Mouse (Mus musculus) intestine, embryonic 16.5 days (tissue): ENCODE measurements around the gene Cks2. TPM values are rescaled to one million over a fixed set of nuclear protein-coding genes. Genes with fewer than 3 reads are reported as not detected.

ENCODE experiments used
- ATAC-seq: fragments of 200-750 bp; cut with Nextera tagmentation; 2 replicates; pipeline ENCODE4 v1.8.0; 2017; ENCODE audit warnings: moderate TSS enrichment, moderate library complexity
- H3K27ac ChIP-seq: fragments of 300-500 bp; sonication (generic); 2 replicates; pipeline ENCODE4 v1.5.1; 2014; ENCODE audit warnings: mild to moderate bottlenecking, low read length
- H3K27me3 ChIP-seq: fragments of 300-500 bp; sonication (generic); replicated peaks from 2 replicates; pipeline ENCODE4 v1.6.1; 2014; ENCODE audit warnings: low read length, control low read depth, mixed read lengths; ENCODE audit not compliant: control insufficient read depth, insufficient read depth
- H3K36me3 ChIP-seq: fragments of 300-500 bp; sonication (generic); 2 replicates; pipeline ENCODE4 v1.6.1; 2014; ENCODE audit warnings: low read length, control low read depth; ENCODE audit not compliant: control insufficient read depth, insufficient read depth
- H3K4me1 ChIP-seq: fragments of 300-500 bp; sonication (generic); 2 replicates; pipeline ENCODE4 v1.6.1; 2014; ENCODE audit warnings: low read length, control low read depth, mixed read lengths; ENCODE audit not compliant: control insufficient read depth, insufficient read depth
- H3K4me2 ChIP-seq: fragments of 300-500 bp; sonication (generic); 2 replicates; pipeline ENCODE4 v1.6.1; 2014; ENCODE audit warnings: low read depth, low read length, control low read depth
- H3K4me3 ChIP-seq: fragments of 300-500 bp; sonication (generic); 2 replicates; pipeline ENCODE4 v1.5.1; 2014; ENCODE audit warnings: mild to moderate bottlenecking, low read length
- H3K9ac ChIP-seq: fragments of 300-500 bp; sonication (generic); 2 replicates; pipeline ENCODE4 v1.6.1; 2014; ENCODE audit warnings: low read depth, low read length
- H3K9me3 ChIP-seq: fragments of 300-500 bp; sonication (generic); 2 replicates; pipeline ENCODE4 v1.6.1; 2016; ENCODE audit warnings: low read length, control low read depth; ENCODE audit not compliant: control insufficient read depth
- WGBS: fragments of 180-500 bp; shearing (Covaris S2); extraction: QIAGEN DNeasy Blood & Tissue Kit; methylation state at CpG from one replicate; pipeline ENCODE4 v1.1.7; 2014; 5-methylcytosine and 5-hydroxymethylcytosine counted together
- polyA plus RNA-seq: library from polyadenylated mRNA; unstranded; fragments of >200 nt; fragmentation: Nextera tagmentation; extraction: Ambion mirVana; gene quantifications from 2 replicates; pipeline ENCODE4 v1.2.1, GENCODE M21; 2015

Cks2 gene
- 247 and 266 TPM in 2 replicates for polyA plus RNA-seq

DNA sequence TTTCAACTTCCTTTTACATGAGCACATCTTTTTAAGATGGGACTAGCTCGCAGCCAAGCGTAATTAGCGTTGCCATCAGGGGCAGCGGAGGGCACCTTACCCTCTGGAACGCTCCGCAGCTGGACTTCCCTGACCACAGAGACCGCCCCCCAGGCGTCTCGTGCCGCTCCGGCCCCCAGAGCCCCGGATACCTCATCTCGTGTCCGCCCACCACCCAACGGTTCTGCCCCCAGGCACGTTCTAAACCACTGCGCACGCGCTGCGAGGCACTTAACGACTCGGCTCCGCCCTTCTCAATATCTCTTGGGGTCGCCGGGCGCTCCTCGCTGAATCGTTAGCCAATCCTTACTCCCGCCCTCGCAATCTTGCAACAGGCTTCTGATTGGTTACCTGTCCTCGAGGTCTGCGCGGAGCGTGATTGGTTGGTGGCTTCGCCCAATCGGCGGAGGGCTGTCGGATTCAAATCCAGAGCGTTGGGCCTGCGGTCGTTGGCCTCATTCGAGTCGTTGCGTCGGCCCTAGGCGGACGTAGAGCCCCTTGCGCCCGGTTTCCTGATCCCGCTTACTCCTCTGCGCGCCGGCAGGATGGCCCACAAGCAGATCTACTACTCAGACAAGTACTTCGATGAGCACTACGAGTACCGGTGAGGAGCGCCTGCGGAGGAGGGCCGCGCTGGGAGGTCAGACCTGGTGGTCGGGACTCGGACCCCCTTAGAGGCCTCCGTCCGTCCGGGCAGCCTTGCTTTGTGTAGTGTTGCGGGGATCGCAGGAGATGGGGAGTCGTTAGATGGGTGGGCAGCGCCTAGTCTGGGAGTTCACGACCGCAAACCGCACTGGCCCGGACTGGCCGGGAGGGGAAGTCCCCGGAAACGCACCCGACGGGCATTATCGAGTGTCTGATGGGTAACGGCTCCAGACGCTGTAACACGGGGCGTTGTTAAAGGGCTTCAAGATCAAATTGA lies at the start of gene Cks2:
Gene Cks2 (plus strand): TSS at position 404 of the 961 bp plus-strand sequence.
- Histone ChIP-seq H3K9ac (peak within 1 kb of the TSS; percentile 88), H3K9me3 (no peaks in the 10 kb centered on the region), H3K27ac (peak within 1 kb of the TSS; percentile 91), H3K4me2 (peak within 1 kb of the TSS; percentile 62), H3K4me3 (peak within 1 kb of the TSS; percentile 78), H3K4me1 (peaks cover 18% of the 10 kb centered on the region), H3K27me3 (no peaks in the 10 kb centered on the region), H3K36me3 (no peaks in the 10 kb centered on the region)
- peak; percentile 94 for ATAC-seq
- under 1% methylated on average over 83 of the region's 83 CpGs for WGBS

DNA sequence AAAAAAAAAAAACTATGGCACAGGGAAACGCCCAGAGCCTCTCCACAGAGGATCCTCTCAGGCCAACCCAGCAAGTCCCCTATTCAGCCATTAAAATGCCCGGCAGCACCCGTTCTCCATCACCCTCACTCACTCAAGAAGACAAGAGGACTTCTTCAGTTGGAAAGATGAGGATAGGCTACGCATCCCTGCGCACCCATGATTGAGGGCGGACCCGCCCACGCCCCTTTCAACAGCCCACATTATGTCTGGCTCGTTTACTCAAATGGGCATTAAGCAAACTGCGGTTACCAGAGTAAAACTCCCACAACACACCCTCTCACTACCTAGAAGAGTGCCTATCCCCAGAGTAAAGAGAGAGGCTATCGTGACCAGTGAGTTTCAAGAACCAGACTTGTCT lies 49.6 kb upstream of the Cks2 start:
- WGBS, result 38% methylated on average over 11 of the region's 11 CpGs
- 0 out of 2 replicates have a peak, but pooled peaks cover 7% of the 10 kb centered on the region for H3K4me1 ChIP-seq
- H3K4me3 ChIP-seq, result no peak overlapping the region; the same call in 1 of the 2 replicates
- H3K4me2 ChIP-seq, result no peak overlapping the region
- H3K9ac ChIP-seq, result no peak overlapping the region
- no peak for ATAC-seq
- H3K27me3 ChIP-seq, result peaks cover 4% of the 10 kb centered on the region; the same call in 1 of the 2 replicates
- H3K27ac ChIP-seq, result no peak overlapping the region
- no peaks in the 10 kb centered on the region for H3K36me3 ChIP-seq
- no peaks in the 10 kb centered on the region for H3K9me3 ChIP-seq

DNA sequence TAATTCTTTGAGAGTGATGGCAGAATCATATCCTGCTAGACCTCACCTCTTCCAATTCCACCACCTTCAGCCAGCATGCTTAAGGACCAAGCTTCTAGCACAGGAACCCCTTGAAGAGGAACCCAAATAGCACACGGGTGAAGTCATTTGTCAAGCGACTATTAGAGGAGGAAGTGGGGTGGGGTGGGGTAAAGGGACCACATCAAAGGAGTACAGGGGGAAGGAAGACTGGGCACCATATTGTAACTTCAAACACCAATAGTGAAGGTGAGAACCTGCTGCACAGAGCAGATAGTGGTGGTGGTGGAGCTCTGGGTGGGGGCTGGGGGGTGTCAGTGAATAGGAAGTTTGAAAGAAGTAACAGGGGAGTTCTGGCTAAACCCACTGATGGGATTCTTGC lies 47.0 kb upstream of the Cks2 start:
- H3K4me1 ChIP-seq, result 0 out of 2 replicates have a peak, but pooled peaks cover 7% of the 10 kb centered on the region
- no peak for ATAC-seq
- H3K27ac ChIP-seq, result no peak overlapping the region
- no peak overlapping the region for H3K4me3 ChIP-seq
- 48% methylated on average over 2 of the region's 2 CpGs for WGBS
- H3K4me2 ChIP-seq, result no peak overlapping the region
- peaks cover 4% of the 10 kb centered on the region; the same call in 1 of the 2 replicates for H3K27me3 ChIP-seq
- no peak overlapping the region for H3K9ac ChIP-seq
- no peaks in the 10 kb centered on the region for H3K9me3 ChIP-seq
- H3K36me3 ChIP-seq, result no peaks in the 10 kb centered on the region

DNA sequence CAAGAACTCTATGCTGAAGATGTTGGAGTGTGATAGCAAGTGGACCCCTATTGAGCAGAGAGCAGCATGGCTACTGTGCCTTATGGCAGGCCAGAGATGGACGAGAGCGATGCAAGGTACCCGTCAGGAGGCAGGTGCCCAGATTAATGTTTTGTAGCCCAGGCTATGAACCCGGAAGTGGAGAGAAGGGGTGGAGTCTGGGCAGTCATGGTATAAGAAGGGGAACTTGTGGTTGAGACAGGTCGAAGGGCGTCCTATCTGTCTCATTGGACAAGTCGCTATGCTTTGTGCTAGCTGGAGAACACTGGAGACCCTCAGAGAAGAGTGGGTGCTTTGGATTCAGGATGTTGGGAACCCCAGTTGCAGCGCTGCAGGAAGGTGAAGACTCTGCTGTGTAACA lies 44.9 kb upstream of the Cks2 start:
- Histone ChIP-seq H3K4me3 (no peak overlapping the region), H3K4me2 (no peak overlapping the region), H3K36me3 (no peaks in the 10 kb centered on the region), H3K9me3 (no peaks in the 10 kb centered on the region), H3K9ac (no peak overlapping the region), H3K27me3 (0 out of 2 replicates have a peak, but pooled peaks cover under 1% of the 10 kb centered on the region), H3K4me1 (peaks cover 6% of the 10 kb centered on the region; the same call in 1 of the 2 replicates), H3K27ac (no peak overlapping the region)
- WGBS, result 89% methylated on average over 8 of the region's 8 CpGs
- ATAC-seq, result no peak

DNA sequence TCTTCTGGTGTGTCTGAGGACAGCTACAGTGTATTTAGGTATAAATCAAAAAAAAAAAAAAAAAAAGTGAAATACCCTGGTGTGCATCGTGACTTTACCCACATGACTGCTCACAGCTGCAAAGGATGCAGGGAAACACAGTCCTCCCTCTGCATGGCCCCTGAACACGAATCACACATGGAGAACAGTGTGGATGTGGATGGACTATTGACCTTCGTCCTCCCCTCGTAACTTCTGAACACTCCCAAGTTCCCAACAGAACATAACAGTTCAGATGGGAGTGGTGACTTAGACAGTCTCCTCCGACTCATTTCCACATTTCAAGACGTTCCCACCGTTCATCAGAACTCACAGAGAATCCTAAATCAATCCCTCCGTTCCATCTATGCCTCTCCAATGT lies 42.3 kb upstream of the Cks2 start:
- H3K36me3 ChIP-seq, result no peaks in the 10 kb centered on the region
- H3K4me2 ChIP-seq, result no peak overlapping the region
- WGBS, result 40% methylated on average over 8 of the region's 8 CpGs
- peaks cover 6% of the 10 kb centered on the region; the same call in 1 of the 2 replicates for H3K4me1 ChIP-seq
- no peaks in the 10 kb centered on the region for H3K9me3 ChIP-seq
- no peaks in the 10 kb centered on the region for H3K27me3 ChIP-seq
- ATAC-seq, result peak; percentile 67
- no peak overlapping the region for H3K27ac ChIP-seq
- H3K9ac ChIP-seq, result no peak overlapping the region
- no peak overlapping the region for H3K4me3 ChIP-seq

DNA sequence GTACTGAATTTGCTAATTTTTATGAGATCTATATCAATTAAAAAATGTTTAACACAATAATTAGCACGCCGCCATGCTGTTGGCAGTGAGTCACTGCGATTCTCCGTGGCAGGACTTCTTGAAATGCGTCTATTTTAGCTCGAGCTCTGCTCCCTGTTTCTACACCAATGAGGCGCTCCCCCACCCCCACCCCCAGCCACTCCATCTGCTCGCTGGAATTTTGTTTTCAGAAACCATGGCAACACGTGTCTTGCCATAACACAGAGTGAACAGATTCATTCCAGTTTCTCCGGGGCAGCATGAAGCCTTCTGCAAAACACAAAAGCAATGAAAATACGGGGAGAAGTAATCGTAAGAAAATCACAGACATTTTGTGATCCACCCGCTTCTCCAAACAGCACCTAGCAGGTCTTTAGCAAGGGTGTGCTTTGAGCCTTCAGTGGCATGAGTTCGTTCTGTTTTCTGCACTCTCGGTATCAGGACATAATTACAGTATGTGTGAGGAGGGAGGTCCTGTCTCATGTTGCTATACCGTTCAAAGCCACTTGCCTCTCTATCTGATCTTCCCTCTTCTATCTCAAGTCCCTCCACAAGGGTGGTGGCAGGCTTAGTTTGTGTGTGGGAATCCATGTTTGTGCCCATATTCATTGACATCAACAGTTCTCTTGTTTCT lies 41.7 kb upstream of the Cks2 start:
- no peak overlapping the region for H3K27ac ChIP-seq
- no peaks in the 10 kb centered on the region for H3K27me3 ChIP-seq
- H3K36me3 ChIP-seq, result no peaks in the 10 kb centered on the region
- peaks cover 6% of the 10 kb centered on the region; the same call in 1 of the 2 replicates for H3K4me1 ChIP-seq
- H3K9ac ChIP-seq, result no peak overlapping the region
- peak overlapping the region; percentile 30 for H3K4me3 ChIP-seq
- H3K4me2 ChIP-seq, result peak overlapping the region; percentile 44
- ATAC-seq, result peak; percentile 76
- 16% methylated on average over 16 of the region's 16 CpGs for WGBS
- no peaks in the 10 kb centered on the region for H3K9me3 ChIP-seq

DNA sequence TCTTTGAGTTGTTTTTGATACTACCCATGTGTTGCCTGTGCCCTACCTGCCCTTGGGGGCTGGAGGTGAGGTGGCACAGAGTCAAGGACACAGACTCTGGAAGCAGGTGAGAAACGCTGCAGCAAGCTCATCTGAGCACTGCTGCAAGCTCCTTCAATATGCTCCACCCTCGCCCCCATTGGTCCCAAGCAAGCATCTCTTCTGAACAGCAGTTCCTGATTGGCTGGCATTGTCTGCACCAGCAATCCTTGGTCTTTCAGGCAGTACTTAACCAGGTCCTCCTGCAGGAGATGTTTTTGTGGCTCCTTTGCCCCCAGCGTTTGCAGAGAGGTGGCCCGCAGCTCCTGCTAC lies 41.2 kb upstream of the Cks2 start:
- WGBS, result 51% methylated on average over 4 of the region's 4 CpGs
- peak overlapping the region; percentile 44; the same call in 1 of the 2 replicates for H3K4me2 ChIP-seq
- H3K9me3 ChIP-seq, result no peaks in the 10 kb centered on the region
- peaks cover 6% of the 10 kb centered on the region; the same call in 1 of the 2 replicates for H3K4me1 ChIP-seq
- H3K27me3 ChIP-seq, result no peaks in the 10 kb centered on the region
- no peak overlapping the region for H3K9ac ChIP-seq
- H3K36me3 ChIP-seq, result no peaks in the 10 kb centered on the region
- no peak overlapping the region for H3K27ac ChIP-seq
- peak; percentile 11; the same call in 1 of the 2 replicates for ATAC-seq
- H3K4me3 ChIP-seq, result no peak overlapping the region

DNA sequence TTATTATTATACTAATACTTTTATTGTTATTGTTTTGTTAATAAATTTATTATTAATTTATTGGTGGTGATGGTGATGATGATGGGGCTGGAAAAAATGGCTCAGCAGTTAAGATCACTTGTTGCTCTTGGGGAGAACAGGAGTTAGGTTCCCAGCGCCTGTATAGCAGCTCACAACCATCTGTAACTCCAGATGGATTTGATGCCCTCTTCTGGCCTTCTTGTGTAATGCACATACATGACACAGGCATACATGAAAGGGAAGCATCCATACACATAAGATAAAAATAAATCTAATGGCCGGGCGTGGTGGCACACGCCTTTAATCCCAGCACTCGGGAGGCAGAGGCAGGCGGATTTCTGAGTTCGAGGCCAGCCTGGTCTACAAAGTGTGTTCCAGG lies 35.8 kb upstream of the Cks2 start:
- WGBS, result 94% methylated on average over 7 of the region's 7 CpGs
- Histone ChIP-seq H3K27ac (no peak overlapping the region), H3K27me3 (no peaks in the 10 kb centered on the region), H3K4me1 (no peaks in the 10 kb centered on the region), H3K9ac (no peak overlapping the region), H3K4me2 (no peak overlapping the region), H3K4me3 (no peak overlapping the region), H3K36me3 (no peaks in the 10 kb centered on the region), H3K9me3 (no peaks in the 10 kb centered on the region)
- no peak for ATAC-seq

DNA sequence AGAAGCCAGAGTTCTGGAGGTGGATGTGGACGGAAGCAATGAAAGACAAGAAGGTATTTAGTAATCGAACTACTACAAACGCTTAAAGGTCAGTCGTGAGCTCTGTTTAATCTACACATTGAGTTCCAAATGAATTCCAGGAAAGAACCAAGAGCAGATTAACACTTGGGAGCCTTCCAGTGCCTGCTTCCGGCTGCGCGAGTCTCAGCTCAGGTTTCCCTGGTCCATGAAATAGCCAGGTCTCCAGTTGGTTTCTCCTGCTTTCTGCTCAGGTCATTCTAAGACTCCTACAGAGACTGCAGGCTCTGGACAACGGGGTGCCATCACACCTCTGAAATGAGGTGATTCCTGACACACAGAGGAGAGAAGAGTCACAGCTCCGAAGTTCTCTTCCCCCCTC lies 34.0 kb upstream of the Cks2 start:
- H3K27me3 ChIP-seq, result no peaks in the 10 kb centered on the region
- no peak overlapping the region for H3K9ac ChIP-seq
- H3K4me3 ChIP-seq, result no peak overlapping the region
- no peak overlapping the region for H3K27ac ChIP-seq
- WGBS, result 22% methylated on average over 9 of the region's 9 CpGs
- ATAC-seq, result no peak
- no peak overlapping the region for H3K4me2 ChIP-seq
- H3K36me3 ChIP-seq, result no peaks in the 10 kb centered on the region
- H3K4me1 ChIP-seq, result no peaks in the 10 kb centered on the region
- H3K9me3 ChIP-seq, result no peaks in the 10 kb centered on the region
